Mouse (Mus musculus) cerebellum, adult 2 months (tissue): Measurements from ENCODE around the gene Tanc1.

Source experiments
- CTCF ChIP-seq: fragments of 200-500 bp; IDR thresholded peaks from 2 replicates; pipeline ENCODE4 v1.5.1; 2011; ENCODE audit warnings: low read depth, mild to moderate bottlenecking, control low read depth, low read length, moderate library complexity, borderline replicate concordance; ENCODE audit not compliant: insufficient read depth
- POLR2A ChIP-seq: fragments of 200-500 bp; IDR thresholded peaks from 2 replicates; pipeline ENCODE4 v1.6.1; 2011; ENCODE audit warnings: low read length, control low read depth, borderline replicate concordance; ENCODE audit not compliant: insufficient read depth

DNA sequence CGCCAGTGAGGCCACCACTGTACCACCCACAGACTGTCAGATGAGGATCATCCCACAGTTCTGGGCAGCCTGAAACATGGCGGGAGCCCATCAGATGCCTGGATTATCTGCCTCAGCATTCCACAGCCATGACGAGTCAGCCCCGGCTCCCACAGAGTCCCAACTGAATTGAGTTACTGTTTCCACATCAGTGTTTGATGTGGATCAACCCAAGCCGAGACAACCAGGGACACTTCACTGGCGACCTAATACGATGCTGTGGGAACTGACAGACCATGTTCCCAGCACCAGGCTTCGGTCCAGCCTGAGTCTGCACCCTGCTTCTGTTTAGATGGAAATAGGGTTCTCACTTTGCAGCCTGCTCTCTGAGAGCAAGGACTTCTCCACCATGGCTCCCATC is 212.4 kb downstream of the Tanc1 start:
- TF ChIP-seq POLR2A, result no peak
- TF ChIP-seq CTCF, result no peak
